In the genomic region with DNA sequence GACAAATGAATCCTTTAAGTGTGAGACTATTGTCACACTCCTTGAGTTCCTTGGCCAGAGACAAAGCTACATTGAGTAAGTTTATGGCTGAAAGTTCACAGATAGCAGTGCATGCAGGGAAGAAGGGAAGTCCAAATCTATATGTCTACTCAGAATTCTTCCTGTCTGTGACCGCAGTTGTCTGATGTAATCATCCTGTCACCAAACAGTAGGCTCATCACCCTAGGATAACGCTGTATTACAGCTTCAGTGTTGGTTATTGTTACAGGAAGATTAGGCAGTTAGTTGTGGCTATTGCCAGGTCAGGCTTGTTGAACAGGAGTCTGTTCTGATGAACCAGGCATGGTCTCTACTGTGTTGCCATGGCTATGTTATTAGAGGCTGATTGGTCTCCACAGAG, we compare ENCODE assay signal across 24 mouse cellular contexts.
"Had no signal": no experiment of that assay in that cellular context is flagged by ENCODE, and none has a peak within 500 bp of the region (broad histone marks: within the 10 kb centered on the region; RNA-seq: fewer than 3 reads in every experiment).

No protein-coding gene starts in this region.

- H3K9me3 ChIP-seq: limb, embryonic 10.5 days; limb, embryonic 13.5 days; liver, embryonic 12.5 days; liver, embryonic 15.5 days; lung, embryonic 15.5 days; megakaryocyte, embryonic 14.5 days; midbrain, embryonic 10.5 days; neural tube, embryonic 12.5 days; neural tube, embryonic 15.5 days; stomach, embryonic 15.5 days had no signal

- H3K9ac ChIP-seq: limb, embryonic 13.5 days; liver, embryonic 12.5 days; liver, embryonic 15.5 days; lung, embryonic 15.5 days; neural tube, embryonic 12.5 days; neural tube, embryonic 15.5 days; stomach, embryonic 15.5 days had no signal

- H3K27ac ChIP-seq: kidney, postnatal 0 days; layer of hippocampus, adult 2 months; limb, embryonic 10.5 days; limb, embryonic 13.5 days; liver, embryonic 12.5 days; liver, embryonic 15.5 days; lung, embryonic 15.5 days; midbrain, embryonic 10.5 days; neural tube, embryonic 12.5 days; neural tube, embryonic 15.5 days; stomach, embryonic 15.5 days had no signal

- H3K4me2 ChIP-seq: limb, embryonic 13.5 days; liver, embryonic 12.5 days; liver, embryonic 15.5 days; lung, embryonic 15.5 days; neural tube, embryonic 12.5 days; neural tube, embryonic 15.5 days; stomach, embryonic 15.5 days had no signal

- DNase-seq: kidney, adult 2 months; kidney, postnatal 25 days; layer of hippocampus, adult 9-11 months; liver; lung, adult 18-20 months; lung, postnatal 10 days; lung, postnatal 36 days; midbrain, embryonic 14.5 days; right cerebral cortex, adult 18-20 months; right cerebral cortex, postnatal 14 days; spleen, adult 18-20 months; thymus, postnatal 25 days had no signal

- H3K36me3 ChIP-seq: limb, embryonic 10.5 days; limb, embryonic 13.5 days; liver, embryonic 12.5 days; liver, embryonic 15.5 days; lung, embryonic 15.5 days; midbrain, embryonic 10.5 days; neural tube, embryonic 12.5 days; neural tube, embryonic 15.5 days; stomach, embryonic 15.5 days had no signal

- H3K4me3 ChIP-seq: layer of hippocampus, adult 2 months; limb, embryonic 10.5 days; limb, embryonic 13.5 days; liver, embryonic 12.5 days; liver, embryonic 15.5 days; lung, embryonic 15.5 days; megakaryocyte, embryonic 14.5 days; midbrain, embryonic 10.5 days; neural tube, embryonic 12.5 days; neural tube, embryonic 15.5 days; stomach, embryonic 15.5 days had no signal

- H3K4me1 ChIP-seq: limb, embryonic 10.5 days; limb, embryonic 13.5 days; liver, embryonic 12.5 days; liver, embryonic 15.5 days; lung, embryonic 15.5 days; midbrain, embryonic 10.5 days; neural tube, embryonic 12.5 days; neural tube, embryonic 15.5 days; stomach, embryonic 15.5 days had no signal

- ATAC-seq: liver, embryonic 12.5 days had no signal

- H3K27me3 ChIP-seq: limb, embryonic 13.5 days; liver, embryonic 12.5 days; liver, embryonic 15.5 days; lung, embryonic 15.5 days; megakaryocyte, embryonic 14.5 days; neural tube, embryonic 12.5 days; neural tube, embryonic 15.5 days; stomach, embryonic 15.5 days had no signal
